Mouse (Mus musculus) stomach, embryonic 14.5 days (tissue): ENCODE data around the gene Hsd17b7. TPM values are rescaled to one million over a fixed set of nuclear protein-coding genes. Genes with fewer than 3 reads are reported as not detected.

Experiments
- ATAC-seq: fragments of 200-750 bp; cut with Nextera tagmentation; 2 replicates; pipeline ENCODE4 v1.8.0; 2017; ENCODE audit warnings: low read depth, moderate TSS enrichment; ENCODE audit not compliant: insufficient number of reproducible peaks, insufficient read depth, low FRiP score
- H3K27ac ChIP-seq: fragments of 300-500 bp; sonication (generic); 2 replicates; pipeline ENCODE4 v1.5.1; 2014; ENCODE audit warnings: mild to moderate bottlenecking, low read length, moderate library complexity, mixed read lengths
- H3K27me3 ChIP-seq: fragments of 300-500 bp; sonication (generic); 2 replicates; pipeline ENCODE4 v1.6.1; 2014; ENCODE audit warnings: low read length, control low read depth, mixed read lengths; ENCODE audit not compliant: control insufficient read depth, insufficient read depth
- H3K36me3 ChIP-seq: fragments of 300-500 bp; sonication (generic); 2 replicates; pipeline ENCODE4 v1.6.1; 2014; ENCODE audit warnings: mild to moderate bottlenecking, control low read depth, low read length, moderate library complexity, mixed read lengths; ENCODE audit not compliant: control insufficient read depth, insufficient read depth
- H3K4me1 ChIP-seq: fragments of 300-500 bp; sonication (generic); 2 replicates; pipeline ENCODE4 v1.6.1; 2014; ENCODE audit warnings: low read length, control low read depth, mixed read lengths; ENCODE audit not compliant: control insufficient read depth, insufficient read depth
- H3K4me2 ChIP-seq: fragments of 300-500 bp; sonication (generic); replicated peaks from 2 replicates; pipeline ENCODE4 v1.6.1; 2014; ENCODE audit warnings: low read depth, low read length, control low read depth
- H3K4me3 ChIP-seq: fragments of 300-500 bp; sonication (generic); 2 replicates; pipeline ENCODE4 v1.5.1; 2014; ENCODE audit warnings: low read depth, low read length, control low read depth
- H3K9ac ChIP-seq: fragments of 300-500 bp; sonication (generic); replicated peaks from 2 replicates; pipeline ENCODE4 v1.6.1; 2014; ENCODE audit warnings: low read depth, mild to moderate bottlenecking, control low read depth, low read length, moderate library complexity, mixed read lengths
- H3K9me3 ChIP-seq: fragments of 300-500 bp; sonication (generic); 2 replicates; pipeline ENCODE4 v1.6.1; 2016; ENCODE audit warnings: low read depth, low read length, control low read depth; ENCODE audit not compliant: control insufficient read depth
- WGBS: fragments of 180-500 bp; shearing (Covaris S2); extraction: QIAGEN DNeasy Blood & Tissue Kit; methylation state at CpG from one replicate; pipeline ENCODE4 v1.1.7; 2014; 5-methylcytosine and 5-hydroxymethylcytosine counted together
- polyA plus RNA-seq: library from polyadenylated mRNA; unstranded; fragments of >200 nt; fragmentation: Nextera tagmentation; extraction: Ambion mirVana; gene quantifications from 2 replicates; pipeline ENCODE4 v1.2.1, GENCODE M21; 2014

The Hsd17b7 gene
- polyA plus RNA-seq, 1 experiment from 2014 or later = 19.3 TPM

- H3K27ac ChIP-seq = no peak overlapping the region
- H3K4me3 ChIP-seq = no peak overlapping the region
Measured at GRCm38 (mm10) chr1:169949981-169950380, 19.1 kb downstream of the Hsd17b7 start.

GRCm38 (mm10) chr1:169948866-169949265 is 20.2 kb downstream of the Hsd17b7 start:
- Histone ChIP-seq H3K4me1 (no peaks in the 10 kb centered on the region), H3K4me2 (no peak overlapping the region), H3K27me3 (no peaks in the 10 kb centered on the region), H3K36me3 (peaks cover 10% of the 10 kb centered on the region; the same call in 1 of the 2 replicates), H3K9me3 (no peaks in the 10 kb centered on the region), H3K9ac (no peak overlapping the region), H3K27ac (no peak overlapping the region), H3K4me3 (no peak overlapping the region)
- WGBS = 64% methylated on average over 7 of the region's 7 CpGs
- ATAC-seq = no peak

More at GRCm38 (mm10) chr1:169949981-169950380, 19.1 kb downstream of the Hsd17b7 start:
- no peak overlapping the region for H3K9ac ChIP-seq
- no peak overlapping the region for H3K4me2 ChIP-seq
- WGBS = 67% methylated on average over 7 of the region's 7 CpGs
- H3K4me1 ChIP-seq = no peaks in the 10 kb centered on the region
- ATAC-seq = no peak
- no peaks in the 10 kb centered on the region for H3K9me3 ChIP-seq
- peaks cover 13% of the 10 kb centered on the region; the same call in 1 of the 2 replicates for H3K36me3 ChIP-seq
- H3K27me3 ChIP-seq = no peaks in the 10 kb centered on the region

GRCm38 (mm10) chr1:169948280-169948679 is 20.8 kb downstream of the Hsd17b7 start:
- H3K27ac ChIP-seq = no peak overlapping the region
- no peaks in the 10 kb centered on the region for H3K4me1 ChIP-seq
- no peak overlapping the region for H3K4me3 ChIP-seq
- H3K36me3 ChIP-seq = peaks cover 7% of the 10 kb centered on the region; the same call in 1 of the 2 replicates
- no peak overlapping the region for H3K9ac ChIP-seq
- no peak for ATAC-seq
- H3K4me2 ChIP-seq = no peak overlapping the region
- H3K27me3 ChIP-seq = no peaks in the 10 kb centered on the region
- 67% methylated on average over 7 of the region's 7 CpGs for WGBS
- H3K9me3 ChIP-seq = no peaks in the 10 kb centered on the region

GRCm38 (mm10) chr1:169947654-169948053 is 21.4 kb downstream of the Hsd17b7 start:
- no peak overlapping the region for H3K27ac ChIP-seq
- ATAC-seq = no peak

GRCm38 (mm10) chr1:169946004-169946403 is 23.0 kb downstream of the Hsd17b7 start:
- Histone ChIP-seq H3K36me3 (peaks cover 3% of the 10 kb centered on the region; the same call in 1 of the 2 replicates), H3K27ac (no peak overlapping the region), H3K9me3 (no peaks in the 10 kb centered on the region), H3K9ac (no peak overlapping the region), H3K4me2 (no peak overlapping the region), H3K27me3 (no peaks in the 10 kb centered on the region), H3K4me3 (no peak overlapping the region), H3K4me1 (no peaks in the 10 kb centered on the region)
- WGBS = 71% methylated on average over 3 of the region's 3 CpGs
- no peak for ATAC-seq

More at GRCm38 (mm10) chr1:169947654-169948053, 21.4 kb downstream of the Hsd17b7 start:
- H3K4me3 ChIP-seq = no peak overlapping the region
- H3K4me1 ChIP-seq = no peaks in the 10 kb centered on the region
- no peak overlapping the region for H3K4me2 ChIP-seq
- H3K9me3 ChIP-seq = no peaks in the 10 kb centered on the region
- no peaks in the 10 kb centered on the region for H3K27me3 ChIP-seq
- H3K36me3 ChIP-seq = peaks cover 5% of the 10 kb centered on the region; the same call in 1 of the 2 replicates
- 73% methylated on average over 6 of the region's 6 CpGs for WGBS
- H3K9ac ChIP-seq = no peak overlapping the region

GRCm38 (mm10) chr1:169939345-169939744 is 29.7 kb downstream of the Hsd17b7 start:
- Histone ChIP-seq H3K27ac (no peak overlapping the region), H3K27me3 (no peaks in the 10 kb centered on the region), H3K4me3 (no peak overlapping the region), H3K4me1 (no peaks in the 10 kb centered on the region), H3K9ac (no peak overlapping the region), H3K36me3 (no peaks in the 10 kb centered on the region), H3K4me2 (no peak overlapping the region), H3K9me3 (no peaks in the 10 kb centered on the region)
- no peak for ATAC-seq
- WGBS = 2% methylated on average over 2 of the region's 2 CpGs

- 51% methylated on average over 16 of the region's 16 CpGs for WGBS
- no peak for ATAC-seq
Measured at GRCm38 (mm10) chr1:169934005-169934725, 34.9 kb downstream of the Hsd17b7 start.

GRCm38 (mm10) chr1:169932122-169932746 is 36.8 kb downstream of the Hsd17b7 start:
- 0 out of 2 replicates have a peak, but pooled peaks have one; percentile 6 for ATAC-seq
- H3K9ac ChIP-seq = no peak overlapping the region
- H3K4me2 ChIP-seq = no peak overlapping the region
- 65% methylated on average over 7 of the region's 7 CpGs for WGBS
- peaks cover 7% of the 10 kb centered on the region; the same call in 1 of the 2 replicates for H3K4me1 ChIP-seq
- H3K4me3 ChIP-seq = no peak overlapping the region
- no peaks in the 10 kb centered on the region for H3K27me3 ChIP-seq
- no peaks in the 10 kb centered on the region for H3K9me3 ChIP-seq
- H3K36me3 ChIP-seq = no peaks in the 10 kb centered on the region
- H3K27ac ChIP-seq = no peak overlapping the region

More at GRCm38 (mm10) chr1:169934005-169934725, 34.9 kb downstream of the Hsd17b7 start:
- H3K9ac ChIP-seq = no peak overlapping the region
- H3K4me2 ChIP-seq = no peak overlapping the region; the same call in 1 of the 2 replicates
- no peaks in the 10 kb centered on the region for H3K36me3 ChIP-seq
- no peak overlapping the region for H3K4me3 ChIP-seq
- no peaks in the 10 kb centered on the region for H3K27me3 ChIP-seq
- no peaks in the 10 kb centered on the region for H3K9me3 ChIP-seq
- no peaks in the 10 kb centered on the region for H3K4me1 ChIP-seq
- H3K27ac ChIP-seq = no peak overlapping the region
